Mouse (Mus musculus): ENCODE measurements around the gene Il22ra1.

Il22ra1 gene

GRCm38 (mm10) chr4:135736903-135737302 lies 8.9 kb downstream of the Il22ra1 start:
- no peak for DNase-seq

GRCm38 (mm10) chr4:135738237-135738636 lies 10.3 kb downstream of the Il22ra1 start:
- DNase-seq = no peak

GRCm38 (mm10) chr4:135739148-135739547 lies 11.2 kb downstream of the Il22ra1 start:
- DNase-seq = no peak

- DNase-seq = no peak
Observed at GRCm38 (mm10) chr4:135739672-135740071, 11.7 kb downstream of the Il22ra1 start.

- DNase-seq = no peak
Observed at GRCm38 (mm10) chr4:135743520-135743919, 15.5 kb downstream of the Il22ra1 start.

- no peak for DNase-seq
Observed at GRCm38 (mm10) chr4:135744726-135745448, 16.9 kb downstream of the Il22ra1 start.

- DNase-seq = no peak
Observed at GRCm38 (mm10) chr4:135745613-135746012, 17.6 kb downstream of the Il22ra1 start.

GRCm38 (mm10) chr4:135750896-135751295 lies 22.9 kb downstream of the Il22ra1 start:
- no peak for DNase-seq

- DNase-seq = no peak
Observed at GRCm38 (mm10) chr4:135752106-135752778, 24.3 kb downstream of the Il22ra1 start.

GRCm38 (mm10) chr4:135752779-135753164 lies 24.8 kb downstream of the Il22ra1 start:
- DNase-seq = no peak

- DNase-seq = no peak
Observed at GRCm38 (mm10) chr4:135758331-135758730, 30.4 kb downstream of the Il22ra1 start.

GRCm38 (mm10) chr4:135758825-135759224 lies 30.9 kb downstream of the Il22ra1 start:
- no peak for DNase-seq

GRCm38 (mm10) chr4:135759356-135759976 lies 31.5 kb downstream of the Il22ra1 start, which contains the start of gene Myom3:
TSS of gene Myom3 (plus strand) at chr4:135759715.
- DNase-seq = no peak

- no peak for DNase-seq
Observed at GRCm38 (mm10) chr4:135761048-135761447, 33.1 kb downstream of the Il22ra1 start.

- no peak for DNase-seq
Observed at GRCm38 (mm10) chr4:135761569-135761968, 33.6 kb downstream of the Il22ra1 start.

GRCm38 (mm10) chr4:135762251-135762906 lies 34.4 kb downstream of the Il22ra1 start:
- peak; percentile 60 to 75 for DNase-seq

GRCm38 (mm10) chr4:135764700-135765099 lies 36.7 kb downstream of the Il22ra1 start:
- DNase-seq = no peak

GRCm38 (mm10) chr4:135765707-135766106 lies 37.7 kb downstream of the Il22ra1 start:
- DNase-seq = no peak

GRCm38 (mm10) chr4:135766976-135767375 lies 39.0 kb downstream of the Il22ra1 start:
- no peak for DNase-seq

GRCm38 (mm10) chr4:135768572-135769526 lies 40.9 kb downstream of the Il22ra1 start:
- DNase-seq = peak; percentile 23 to 30

- DNase-seq = no peak
Observed at GRCm38 (mm10) chr4:135770611-135771305, 42.8 kb downstream of the Il22ra1 start.

All from lung, adult 18-20 months (tissue).